In the genomic region with DNA sequence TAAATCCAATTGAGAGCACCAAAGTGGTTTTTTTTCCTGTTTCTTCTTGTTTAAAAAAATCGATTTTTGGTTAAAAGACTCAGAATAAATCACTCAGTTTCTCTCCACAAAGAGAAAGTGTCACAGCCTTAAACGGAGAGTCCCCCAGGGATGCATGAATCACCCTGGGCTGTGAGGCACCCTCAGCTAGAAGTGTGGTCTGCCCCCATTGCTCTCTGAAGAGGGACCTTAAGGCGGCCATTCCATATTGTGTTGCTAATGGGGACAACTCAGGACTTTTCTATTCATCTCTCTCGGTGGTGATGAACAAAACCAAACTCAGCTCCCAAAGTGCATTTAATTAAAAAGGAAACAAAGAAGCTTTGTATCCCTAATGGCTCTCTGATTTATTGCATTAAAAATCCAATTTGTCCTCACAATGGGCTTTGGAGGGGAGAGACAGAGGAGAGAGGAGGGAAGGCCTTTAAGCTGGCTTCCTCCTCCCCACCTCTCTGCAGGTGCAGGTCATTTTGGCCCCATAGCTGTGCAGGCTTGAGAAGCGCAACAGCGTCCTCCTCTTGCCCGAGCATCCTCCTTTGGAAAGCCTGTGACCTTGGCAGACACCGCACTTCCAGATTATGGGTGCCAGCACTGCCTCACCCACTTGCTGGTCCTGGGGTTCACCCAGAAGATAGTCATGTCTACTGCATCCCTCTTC, we compare ENCODE assay signal across 16 mouse cellular contexts. TPM values are rescaled to one million over a fixed set of nuclear protein-coding genes. Genes with fewer than 3 reads are reported as not detected.
DNase-seq lines count a peak whose midpoint lies in the region; ATAC-seq and TF ChIP-seq lines count a peak whose summit lies in the region.
"Had no signal": no experiment of that assay in that cellular context is flagged by ENCODE, and none has a peak within 500 bp of the region (broad histone marks: within the 10 kb centered on the region; RNA-seq: fewer than 3 reads in every experiment).

No protein-coding gene starts in this region.

- peak; percentile 88 for ATAC-seq in neural tube, embryonic 13.5 days (ENCODE audit: low read depth)
- ATAC-seq: forebrain, postnatal 0 days had no signal

- H3K36me3 ChIP-seq in heart, embryonic 10.5 days = no peaks in the 10 kb centered on the region
- no peaks in the 10 kb centered on the region; the same call in 1 of the 2 replicates for H3K36me3 ChIP-seq in heart, adult 2 months (ENCODE audit: control insufficient read depth, insufficient read depth, low read length)
- H3K36me3 ChIP-seq in ES-Bruce4 (ENCODE audit: control insufficient read depth, insufficient read depth, low read length, poor library complexity, severe bottlenecking) = no peaks in the 10 kb centered on the region
- H3K36me3 ChIP-seq in neural tube, embryonic 13.5 days = no peaks in the 10 kb centered on the region
- H3K36me3 ChIP-seq: kidney, embryonic 15.5 days; limb, embryonic 13.5 days; liver, embryonic 15.5 days had no signal

- TF ChIP-seq CTCF in heart, adult 2 months (IDR thresholded peaks at IDR 0.05) = no peak
- no peak for TF ChIP-seq CTCF in ES-Bruce4 (IDR thresholded peaks at IDR 0.05; ENCODE audit: low read depth, low read length)

- no peaks in the 10 kb centered on the region for H3K27me3 ChIP-seq in heart, embryonic 10.5 days (ENCODE audit: insufficient read depth, poor library complexity, severe bottlenecking)
- no peaks in the 10 kb centered on the region for H3K27me3 ChIP-seq in heart, adult 2 months (ENCODE audit: control insufficient read depth, insufficient read depth, low read length)
- H3K27me3 ChIP-seq in ES-Bruce4 (ENCODE audit: control insufficient read depth, insufficient read depth, low read length, poor library complexity, severe bottlenecking) = no peaks in the 10 kb centered on the region
- no peaks in the 10 kb centered on the region; the same call in none of the 2 replicates for H3K27me3 ChIP-seq in neural tube, embryonic 13.5 days
- H3K27me3 ChIP-seq: kidney, embryonic 15.5 days; limb, embryonic 13.5 days; liver, embryonic 15.5 days had no signal

- TF ChIP-seq POLR2A in heart, adult 2 months (IDR thresholded peaks at IDR 0.05; ENCODE audit: insufficient read depth, low read depth, low read length) = no peak
- TF ChIP-seq POLR2A in ES-Bruce4 (IDR thresholded peaks at IDR 0.05; ENCODE audit: insufficient read depth, low read length) = no peak

- peak; percentile 16 for DNase-seq in heart, embryonic 10.5 days (ENCODE audit: low spot score)
- DNase-seq in heart, adult 2 months = no peak
- DNase-seq in R1 (ENCODE audit: low read depth, low spot score) = peak; percentile 64
- DNase-seq in thymus, postnatal 36 days = no peak
- DNase-seq in adrenal gland, adult 18-20 months (ENCODE audit: low spot score in 2 of 2) = no peak
- DNase-seq: cerebellum, adult 18-20 months; forebrain, postnatal 0 days; heart, postnatal 14 days; lung, postnatal 10 days had no signal

- 72% methylated on average over 8 of the region's 8 CpGs for WGBS in heart, embryonic 10.5 days
- WGBS in heart, adult 2 months = 87% methylated on average over 8 of the region's 8 CpGs
- 25% methylated on average over 8 of the region's 8 CpGs for WGBS in neural tube, embryonic 13.5 days

- no peak overlapping the region for H3K4me3 ChIP-seq in heart, embryonic 10.5 days
- H3K4me3 ChIP-seq in heart, adult 2 months = no peak overlapping the region
- no peak overlapping the region for H3K4me3 ChIP-seq in ES-Bruce4 (ENCODE audit: low read depth, low read length)
- H3K4me3 ChIP-seq in neural tube, embryonic 13.5 days = no peak overlapping the region
- H3K4me3 ChIP-seq: kidney, embryonic 15.5 days; layer of hippocampus, adult 2 months; limb, embryonic 13.5 days; liver, embryonic 15.5 days had no signal

- no peak for TF ChIP-seq EP300 in heart, adult 2 months (IDR thresholded peaks at IDR 0.05; ENCODE audit: insufficient read depth, low read depth, low read length)
- peak; percentile 71 for TF ChIP-seq EP300 in ES-Bruce4 (IDR thresholded peaks at IDR 0.05; ENCODE audit: insufficient read depth, low read depth, low read length)

- H3K9ac ChIP-seq in heart, adult 2 months (ENCODE audit: low read depth, low read length) = no peak overlapping the region
- no peak overlapping the region for H3K9ac ChIP-seq in ES-Bruce4 (ENCODE audit: low read depth, poor library complexity, severe bottlenecking)
- no peak overlapping the region for H3K9ac ChIP-seq in neural tube, embryonic 13.5 days
- H3K9ac ChIP-seq: forebrain, postnatal 0 days; kidney, embryonic 15.5 days; limb, embryonic 13.5 days; liver, embryonic 15.5 days had no signal

- H3K4me1 ChIP-seq in heart, embryonic 10.5 days = no peaks in the 10 kb centered on the region
- no peaks in the 10 kb centered on the region for H3K4me1 ChIP-seq in heart, adult 2 months (ENCODE audit: control insufficient read depth, insufficient read depth, low read length)
- H3K4me1 ChIP-seq in ES-Bruce4 (ENCODE audit: control insufficient read depth, insufficient read depth, low read length) = peaks cover 8% of the 10 kb centered on the region
- peaks cover 15% of the 10 kb centered on the region for H3K4me1 ChIP-seq in neural tube, embryonic 13.5 days (replicated peaks)
- H3K4me1 ChIP-seq: kidney, embryonic 15.5 days; limb, embryonic 13.5 days; liver, embryonic 15.5 days had no signal

- H3K79me2 ChIP-seq in heart, adult 2 months (replicated peaks; ENCODE audit: control insufficient read depth, insufficient read depth, low read length) = no peaks in the 10 kb centered on the region

- H3K27ac ChIP-seq in heart, embryonic 10.5 days = no peak overlapping the region
- H3K27ac ChIP-seq in heart, adult 2 months = no peak overlapping the region
- H3K27ac ChIP-seq in ES-Bruce4 (ENCODE audit: insufficient read depth, low read length) = no peak overlapping the region
- 0 out of 2 replicates have a peak overlapping the region, but pooled peaks have one; percentile 3 for H3K27ac ChIP-seq in neural tube, embryonic 13.5 days (replicated peaks)
- H3K27ac ChIP-seq: kidney, embryonic 15.5 days; layer of hippocampus, adult 2 months; limb, embryonic 13.5 days; liver, embryonic 15.5 days; stomach, postnatal 0 days had no signal

- H3K9me3 ChIP-seq in heart, embryonic 10.5 days = no peaks in the 10 kb centered on the region
- peaks cover 6% of the 10 kb centered on the region for H3K9me3 ChIP-seq in ES-Bruce4 (replicated peaks; ENCODE audit: control insufficient read depth, insufficient read depth, low read length, poor library complexity, severe bottlenecking)
- H3K9me3 ChIP-seq in neural tube, embryonic 13.5 days = no peaks in the 10 kb centered on the region
- H3K9me3 ChIP-seq: kidney, embryonic 15.5 days; limb, embryonic 13.5 days; liver, embryonic 15.5 days had no signal

- intact Hi-C loops in heart, adult 2 months (cut with DNase I) = loop anchor here (10.0 kb wide), 1 partner anchor 667 kb away; no protein-coding TSS in a partner anchor

- no peak overlapping the region for H3K4me2 ChIP-seq in neural tube, embryonic 13.5 days
- H3K4me2 ChIP-seq: kidney, embryonic 15.5 days; limb, embryonic 13.5 days; liver, embryonic 15.5 days had no signal

RNA-seq across cellular contexts. Expression of a gene that starts 52.9 kb away (rescaled TPM):
- 0.49 and 1.8 TPM in 2 replicates for polyA plus RNA-seq in heart, embryonic 10.5 days (2016; fragmentation: Nextera tagmentation; extraction: Ambion mirVana)
- 10 to 100 TPM; 60.9 to 64.0 TPM for total RNA-seq in heart, adult 2 months (2021)
- 36.8 and 77.0 TPM in 2 replicates for polyA plus RNA-seq in heart, adult 2 months (2012; rRNA removed)
- 0.48 and 1.9 TPM in 2 replicates for polyA plus RNA-seq in ES-Bruce4 (2011; ENCODE audit: insufficient read depth, insufficient read length, low read depth, missing spikeins)
- polyA plus RNA-seq in neural tube, embryonic 13.5 days (2015; fragmentation: Nextera tagmentation; extraction: Ambion mirVana) = 1.8 and 2.0 TPM in 2 replicates
- total RNA-seq in adrenal gland, adult 18-20 months (2021) = 10 to 100 TPM; 20.5 to 24.8 TPM

Comparison
In these comparisons a context has a peak if more than half of its experiments do, and no peak if none do; other contexts are left out.
1. DNase-seq: peak in heart, embryonic 10.5 days (single experiment) and R1 (single experiment); none in heart, adult 2 months (0 of 2), thymus, postnatal 36 days (0 of 2) and adrenal gland, adult 18-20 months (0 of 2).
2. RNA of a gene that starts 52.9 kb away (polyA plus RNA-seq): 36.8 to 77.0 TPM in heart, adult 2 months; 1.8 to 2.0 TPM in neural tube, embryonic 13.5 days, 0.49 to 1.8 TPM in heart, embryonic 10.5 days and 0.48 to 1.9 TPM in ES-Bruce4; every median in the first group is over 10 times any median in the second.